Mouse (Mus musculus): ENCODE data around the gene Dek. TPM values are rescaled to one million over a fixed set of nuclear protein-coding genes. Genes with fewer than 3 reads are reported as not detected.

Dek gene
- polyA plus RNA-seq, 1 experiment from 2014 or later = 186 TPM

GRCm38 (mm10) chr13:47044617-47044947 is 61.4 kb downstream of the Dek start, which contains the start of gene Tpmt:
Gene Tpmt, minus strand, starts transcription at chr13:47044737.
- WGBS = 17% methylated on average over 10 of the region's 10 CpGs
- Histone ChIP-seq H3K36me3 (peaks cover 12% of the 10 kb centered on the region), H3K4me2 (replicated peaks) (peak within 1 kb of the TSS; percentile 99), H3K4me1 (replicated peaks) (peaks cover 31% of the 10 kb centered on the region), H3K27ac (peak within 1 kb of the TSS; percentile 69), H3K9me3 (no peaks in the 10 kb centered on the region), H3K4me3 (replicated peaks) (peak within 1 kb of the TSS; percentile 79), H3K27me3 (no peaks in the 10 kb centered on the region), H3K9ac (replicated peaks) (peak within 1 kb of the TSS; percentile 80)
- no peak for ATAC-seq

GRCm38 (mm10) chr13:47043833-47044616 is 62.0 kb downstream of the Dek start:
- WGBS = 2% methylated on average over 45 of the region's 45 CpGs
- H3K4me1 ChIP-seq (replicated peaks) = peaks cover 31% of the 10 kb centered on the region
- peak overlapping the region; percentile 99 for H3K4me2 ChIP-seq (replicated peaks)
- H3K4me3 ChIP-seq (replicated peaks) = peak overlapping the region; percentile 79
- ATAC-seq = peak; percentile 63
- H3K27me3 ChIP-seq = no peaks in the 10 kb centered on the region
- peaks cover 6% of the 10 kb centered on the region for H3K36me3 ChIP-seq
- H3K9ac ChIP-seq (replicated peaks) = peak overlapping the region; percentile 80
- H3K27ac ChIP-seq = peak overlapping the region; percentile 69
- no peaks in the 10 kb centered on the region for H3K9me3 ChIP-seq

GRCm38 (mm10) chr13:47043030-47043680 is 62.8 kb downstream of the Dek start, which contains the start of gene Kdm1b:
Gene Kdm1b, plus strand, starts transcription at chr13:47043499.
- H3K4me1 ChIP-seq (replicated peaks) = peaks cover 31% of the 10 kb centered on the region
- H3K9me3 ChIP-seq = no peaks in the 10 kb centered on the region
- 1% methylated on average over 48 of the region's 48 CpGs for WGBS
- H3K9ac ChIP-seq (replicated peaks) = peak within 1 kb of the TSS; percentile 80
- peak within 1 kb of the TSS; percentile 99 for H3K4me2 ChIP-seq (replicated peaks)
- H3K36me3 ChIP-seq = no peaks in the 10 kb centered on the region
- H3K27me3 ChIP-seq = no peaks in the 10 kb centered on the region
- peak within 1 kb of the TSS; percentile 69 for H3K27ac ChIP-seq
- H3K4me3 ChIP-seq (replicated peaks) = peak within 1 kb of the TSS; percentile 79
- ATAC-seq = peak; percentile 96

GRCm38 (mm10) chr13:47042024-47042633 is 63.9 kb downstream of the Dek start:
- Histone ChIP-seq H3K9me3 (no peaks in the 10 kb centered on the region), H3K4me1 (replicated peaks) (peaks cover 31% of the 10 kb centered on the region), H3K9ac (replicated peaks) (peak overlapping the region; percentile 37; the same call in 1 of the 2 replicates), H3K36me3 (peaks cover 5% of the 10 kb centered on the region), H3K4me2 (replicated peaks) (peak overlapping the region; percentile 99), H3K27me3 (no peaks in the 10 kb centered on the region), H3K27ac (peak overlapping the region; percentile 44; the same call in 1 of the 2 replicates), H3K4me3 (replicated peaks) (peak overlapping the region; percentile 79)
- no peak for ATAC-seq
- WGBS = 43% methylated on average over 8 of the region's 8 CpGs

- H3K4me1 ChIP-seq (replicated peaks) = peaks cover 24% of the 10 kb centered on the region
- H3K9ac ChIP-seq (replicated peaks) = no peak overlapping the region
- H3K36me3 ChIP-seq = peaks cover 6% of the 10 kb centered on the region
- H3K27me3 ChIP-seq = no peaks in the 10 kb centered on the region
- H3K4me2 ChIP-seq (replicated peaks) = no peak overlapping the region
- no peak overlapping the region for H3K4me3 ChIP-seq (replicated peaks)
- H3K27ac ChIP-seq = no peak overlapping the region
- no peak for ATAC-seq
- WGBS = 93% methylated on average over 5 of the region's 5 CpGs
- no peaks in the 10 kb centered on the region for H3K9me3 ChIP-seq
These were observed 65.9 kb downstream of the Dek start for GRCm38 (mm10) chr13:47040061-47040460.

- whole genome bisulfite sequencing = 84% methylated on average over 6 of the region's 6 CpGs
- Histone ChIP-seq H3K27me3 (no peaks in the 10 kb centered on the region), H3K27ac (no peak overlapping the region), H3K9ac (replicated peaks) (no peak overlapping the region), H3K36me3 (peaks cover 15% of the 10 kb centered on the region), H3K9me3 (no peaks in the 10 kb centered on the region), H3K4me3 (replicated peaks) (no peak overlapping the region), H3K4me2 (replicated peaks) (no peak overlapping the region), H3K4me1 (replicated peaks) (peaks cover 12% of the 10 kb centered on the region)
- no peak for ATAC-seq
These were observed 68.1 kb downstream of the Dek start for GRCm38 (mm10) chr13:47037946-47038345.

Other genes starting within 250 kb of the Dek start
- 9.6 and 10.1 TPM in 2 replicates for gene Kif13a, start 176.3 kb downstream of the Dek start, polyA plus RNA-seq (2015; fragmentation: Nextera tagmentation; extraction: Ambion mirVana)
- 10.1 and 12.2 TPM in 2 replicates for gene Nhlrc1, start 91.4 kb downstream of the Dek start, polyA plus RNA-seq (2015; fragmentation: Nextera tagmentation; extraction: Ambion mirVana)
- gene Kdm1b, start 62.7 kb downstream of the Dek start, polyA plus RNA-seq (2015; fragmentation: Nextera tagmentation; extraction: Ambion mirVana) = 20.6 and 22.3 TPM in 2 replicates
- gene Tpmt, start 61.5 kb downstream of the Dek start, polyA plus RNA-seq (2015; fragmentation: Nextera tagmentation; extraction: Ambion mirVana) = 30.0 and 32.3 TPM in 2 replicates
- gene Rnf144b, start 16.5 kb upstream of the Dek start, polyA plus RNA-seq (2015; fragmentation: Nextera tagmentation; extraction: Ambion mirVana) = 0.48 and 0.59 TPM in 2 replicates

Measured in midbrain, embryonic 13.5 days (tissue).